Mouse (Mus musculus): Measurements from ENCODE around the gene Acadl. TPM values are rescaled to one million over a fixed set of nuclear protein-coding genes. Genes with fewer than 3 reads are reported as not detected.

Acadl gene
- polyA plus RNA-seq, 1 experiment from 2014 or later = 40.4 TPM

GRCm38 (mm10) chr1:66871591-66871990 lies 8.5 kb upstream of the Acadl start:
- no peak overlapping the region for H3K4me3 ChIP-seq
- no peak for DNase-seq (ENCODE audit: low spot score)
- no peaks in the 10 kb centered on the region for H3K4me1 ChIP-seq
- 84% methylated on average over 7 of the region's 7 CpGs for WGBS
- H3K36me3 ChIP-seq (replicated peaks) = no peaks in the 10 kb centered on the region
- no peaks in the 10 kb centered on the region for H3K9me3 ChIP-seq
- no peak overlapping the region for H3K27ac ChIP-seq (replicated peaks)
- no peaks in the 10 kb centered on the region for H3K27me3 ChIP-seq (replicated peaks; ENCODE audit: low read depth, poor library complexity, severe bottlenecking)

GRCm38 (mm10) chr1:66865633-66866032 lies 2.6 kb upstream of the Acadl start:
- Histone ChIP-seq H3K9me3 (no peaks in the 10 kb centered on the region), H3K36me3 (replicated peaks) (no peaks in the 10 kb centered on the region), H3K4me3 (no peak overlapping the region), H3K27ac (replicated peaks) (no peak overlapping the region), H3K4me1 (peaks cover 16% of the 10 kb centered on the region; the same call in 1 of the 2 replicates), H3K27me3 (replicated peaks; ENCODE audit: low read depth, poor library complexity, severe bottlenecking) (0 out of 2 replicates have a peak, but pooled peaks cover 11% of the 10 kb centered on the region)
- WGBS = 88% methylated on average over 4 of the region's 4 CpGs
- no peak for DNase-seq (ENCODE audit: low spot score)

GRCm38 (mm10) chr1:66863741-66864495 lies 841 bp upstream of the Acadl start:
- WGBS = 15% methylated on average over 9 of the region's 9 CpGs
- H3K4me3 ChIP-seq = peak overlapping the region; percentile 89
- peaks cover 5% of the 10 kb centered on the region; the same call in 1 of the 2 replicates for H3K36me3 ChIP-seq (replicated peaks)
- no peak for DNase-seq (ENCODE audit: low spot score)
- no peak overlapping the region for H3K27ac ChIP-seq (replicated peaks)
- H3K27me3 ChIP-seq (replicated peaks; ENCODE audit: low read depth, poor library complexity, severe bottlenecking) = 0 out of 2 replicates have a peak, but pooled peaks cover 11% of the 10 kb centered on the region
- H3K9me3 ChIP-seq = no peaks in the 10 kb centered on the region
- peaks cover 16% of the 10 kb centered on the region; the same call in 1 of the 2 replicates for H3K4me1 ChIP-seq

- WGBS = 29% methylated on average over 14 of the region's 14 CpGs
- H3K4me1 ChIP-seq = peaks cover 16% of the 10 kb centered on the region; the same call in 1 of the 2 replicates
- H3K9me3 ChIP-seq = no peaks in the 10 kb centered on the region
- peaks cover 13% of the 10 kb centered on the region for H3K36me3 ChIP-seq (replicated peaks)
- no peak for DNase-seq (ENCODE audit: low spot score)
- H3K27me3 ChIP-seq (replicated peaks; ENCODE audit: low read depth, poor library complexity, severe bottlenecking) = 0 out of 2 replicates have a peak, but pooled peaks cover 11% of the 10 kb centered on the region
- peak overlapping the region; percentile 90; the same call in 1 of the 2 replicates for H3K27ac ChIP-seq (replicated peaks)
- peak overlapping the region; percentile 89 for H3K4me3 ChIP-seq
Observed at GRCm38 (mm10) chr1:66861764-66862672, 1.1 kb downstream of the Acadl start.

GRCm38 (mm10) chr1:66847506-66847905 lies 15.6 kb downstream of the Acadl start:
- Histone ChIP-seq H3K4me3 (no peak overlapping the region), H3K4me1 (no peaks in the 10 kb centered on the region), H3K36me3 (replicated peaks) (peaks cover 57% of the 10 kb centered on the region), H3K27me3 (replicated peaks; ENCODE audit: low read depth, poor library complexity, severe bottlenecking) (no peaks in the 10 kb centered on the region), H3K9me3 (peaks cover 8% of the 10 kb centered on the region; the same call in 1 of the 2 replicates), H3K27ac (replicated peaks) (no peak overlapping the region)
- 89% methylated on average over 4 of the region's 4 CpGs for WGBS
- DNase-seq (ENCODE audit: low spot score) = no peak

GRCm38 (mm10) chr1:66845690-66846318 lies 17.3 kb downstream of the Acadl start:
- H3K4me3 ChIP-seq = no peak overlapping the region
- no peak overlapping the region for H3K27ac ChIP-seq (replicated peaks)
- no peak for DNase-seq (ENCODE audit: low spot score)
- no peaks in the 10 kb centered on the region for H3K27me3 ChIP-seq (replicated peaks; ENCODE audit: low read depth, poor library complexity, severe bottlenecking)
- peaks cover 65% of the 10 kb centered on the region for H3K36me3 ChIP-seq (replicated peaks)
- WGBS = 92% methylated on average over 5 of the region's 5 CpGs
- H3K4me1 ChIP-seq = no peaks in the 10 kb centered on the region
- peaks cover 8% of the 10 kb centered on the region; the same call in 1 of the 2 replicates for H3K9me3 ChIP-seq

- 82% methylated on average over 10 of the region's 10 CpGs for WGBS
- Histone ChIP-seq H3K4me3 (no peak overlapping the region), H3K4me1 (no peaks in the 10 kb centered on the region), H3K27me3 (replicated peaks; ENCODE audit: low read depth, poor library complexity, severe bottlenecking) (no peaks in the 10 kb centered on the region), H3K36me3 (replicated peaks) (peaks cover 40% of the 10 kb centered on the region), H3K27ac (replicated peaks) (no peak overlapping the region), H3K9me3 (no peaks in the 10 kb centered on the region)
- no peak for DNase-seq (ENCODE audit: low spot score)
Observed at GRCm38 (mm10) chr1:66841938-66842337, 21.1 kb downstream of the Acadl start.

- Histone ChIP-seq H3K27ac (replicated peaks) (no peak overlapping the region), H3K9me3 (no peaks in the 10 kb centered on the region), H3K27me3 (replicated peaks; ENCODE audit: low read depth, poor library complexity, severe bottlenecking) (no peaks in the 10 kb centered on the region), H3K4me3 (no peak overlapping the region), H3K4me1 (no peaks in the 10 kb centered on the region), H3K36me3 (replicated peaks) (peaks cover 38% of the 10 kb centered on the region)
- DNase-seq (ENCODE audit: low spot score) = no peak
- WGBS = 80% methylated on average over 6 of the region's 6 CpGs
Observed at GRCm38 (mm10) chr1:66841510-66841909, 21.6 kb downstream of the Acadl start.

GRCm38 (mm10) chr1:66839755-66840438 lies 23.2 kb downstream of the Acadl start:
- Histone ChIP-seq H3K9me3 (no peaks in the 10 kb centered on the region), H3K36me3 (replicated peaks) (peaks cover 27% of the 10 kb centered on the region), H3K4me1 (no peaks in the 10 kb centered on the region), H3K27ac (replicated peaks) (no peak overlapping the region), H3K27me3 (replicated peaks; ENCODE audit: low read depth, poor library complexity, severe bottlenecking) (no peaks in the 10 kb centered on the region), H3K4me3 (no peak overlapping the region)
- WGBS = 85% methylated on average over 7 of the region's 7 CpGs
- DNase-seq (ENCODE audit: low spot score) = no peak

- H3K4me1 ChIP-seq = no peaks in the 10 kb centered on the region
- H3K9me3 ChIP-seq = no peaks in the 10 kb centered on the region
- DNase-seq (ENCODE audit: low spot score) = no peak
- no peaks in the 10 kb centered on the region for H3K27me3 ChIP-seq (replicated peaks; ENCODE audit: low read depth, poor library complexity, severe bottlenecking)
- H3K27ac ChIP-seq (replicated peaks) = no peak overlapping the region
- H3K4me3 ChIP-seq = no peak overlapping the region
- WGBS = 88% methylated on average over 1 of the region's 1 CpGs
- H3K36me3 ChIP-seq (replicated peaks) = peaks cover 29% of the 10 kb centered on the region
Observed at GRCm38 (mm10) chr1:66839135-66839534, 23.9 kb downstream of the Acadl start.

GRCm38 (mm10) chr1:66838184-66839042 lies 24.7 kb downstream of the Acadl start:
- Histone ChIP-seq H3K36me3 (replicated peaks) (peaks cover 29% of the 10 kb centered on the region), H3K4me3 (no peak overlapping the region), H3K9me3 (no peaks in the 10 kb centered on the region), H3K27me3 (replicated peaks; ENCODE audit: low read depth, poor library complexity, severe bottlenecking) (no peaks in the 10 kb centered on the region), H3K27ac (replicated peaks) (no peak overlapping the region), H3K4me1 (no peaks in the 10 kb centered on the region)
- WGBS = 61% methylated on average over 16 of the region's 16 CpGs
- DNase-seq (ENCODE audit: low spot score) = peak; percentile 66
